Mouse (Mus musculus) hindbrain, embryonic 15.5 days (tissue): ENCODE results near the gene Obscn. TPM values are rescaled to one million over a fixed set of nuclear protein-coding genes. Genes with fewer than 3 reads are reported as not detected.

Experiments
- ATAC-seq: fragments of 200-750 bp; cut with Nextera tagmentation; 2 replicates; pipeline ENCODE4 v1.8.0; 2017; ENCODE audit warnings: low read depth, moderate number of reproducible peaks, moderate TSS enrichment; ENCODE audit not compliant: low FRiP score
- H3K27ac ChIP-seq: fragments of 300-500 bp; sonication (generic); replicated peaks from 2 replicates; pipeline ENCODE4 v1.5.1; 2015; ENCODE audit warnings: mild to moderate bottlenecking, inconsistent platforms
- H3K27me3 ChIP-seq: fragments of 300-500 bp; sonication (generic); 2 replicates; pipeline ENCODE4 v1.6.1; 2015; ENCODE audit warnings: control low read depth, inconsistent platforms
- H3K36me3 ChIP-seq: fragments of 300-500 bp; sonication (generic); 2 replicates; pipeline ENCODE4 v1.6.1; 2015; ENCODE audit warnings: control low read depth, inconsistent platforms
- H3K4me1 ChIP-seq: fragments of 300-500 bp; sonication (generic); replicated peaks from 2 replicates; pipeline ENCODE4 v1.6.1; 2015; ENCODE audit warnings: control low read depth, inconsistent platforms
- H3K4me2 ChIP-seq: fragments of 300-500 bp; sonication (generic); 2 replicates; pipeline ENCODE4 v1.6.1; 2015; ENCODE audit warnings: moderate library complexity, mild to moderate bottlenecking, inconsistent platforms
- H3K4me3 ChIP-seq: fragments of 300-500 bp; sonication (generic); 2 replicates; pipeline ENCODE4 v1.5.1; 2015; ENCODE audit warnings: mild to moderate bottlenecking, inconsistent platforms
- H3K9ac ChIP-seq: fragments of 300-500 bp; sonication (generic); 2 replicates; pipeline ENCODE4 v1.6.1; 2015; ENCODE audit warnings: inconsistent platforms
- H3K9me3 ChIP-seq: fragments of 300-500 bp; sonication (generic); 2 replicates; pipeline ENCODE4 v1.6.1; 2016; ENCODE audit warnings: control low read depth, inconsistent platforms
- WGBS: fragments of 180-500 bp; shearing (Covaris S2); methylation state at CpG from one replicate; pipeline ENCODE4 v1.1.7; 2015; 5-methylcytosine and 5-hydroxymethylcytosine counted together
- polyA plus RNA-seq: library from polyadenylated mRNA; unstranded; fragments of >200 nt; fragmentation: Nextera tagmentation; extraction: Ambion mirVana; gene quantifications from 2 replicates; pipeline ENCODE4 v1.2.1, GENCODE M21; 2015

Gene Obscn
- polyA plus RNA-seq, 1 experiment from 2014 or later: 0.45 TPM

GRCm38 (mm10) chr11:59094213-59094612 lies 42.0 kb downstream of the Obscn start:
- WGBS: 64% methylated on average over 4 of the region's 4 CpGs
- Histone ChIP-seq H3K9ac (no peak overlapping the region), H3K9me3 (no peaks in the 10 kb centered on the region), H3K4me3 (no peak overlapping the region), H3K27ac (no peak overlapping the region), H3K27me3 (no peaks in the 10 kb centered on the region), H3K4me2 (no peak overlapping the region), H3K36me3 (no peaks in the 10 kb centered on the region), H3K4me1 (no peaks in the 10 kb centered on the region)
- no peak for ATAC-seq

GRCm38 (mm10) chr11:59087581-59087980 lies 48.6 kb downstream of the Obscn start:
- Histone ChIP-seq H3K27me3 (no peaks in the 10 kb centered on the region), H3K4me3 (no peak overlapping the region), H3K36me3 (no peaks in the 10 kb centered on the region), H3K9ac (no peak overlapping the region), H3K4me2 (no peak overlapping the region), H3K27ac (no peak overlapping the region), H3K9me3 (no peaks in the 10 kb centered on the region), H3K4me1 (no peaks in the 10 kb centered on the region)
- WGBS: 90% methylated on average over 10 of the region's 10 CpGs
- no peak for ATAC-seq

- Histone ChIP-seq H3K9ac (no peak overlapping the region), H3K4me1 (no peaks in the 10 kb centered on the region), H3K27ac (no peak overlapping the region), H3K4me3 (no peak overlapping the region), H3K27me3 (no peaks in the 10 kb centered on the region), H3K36me3 (no peaks in the 10 kb centered on the region), H3K4me2 (no peak overlapping the region), H3K9me3 (no peaks in the 10 kb centered on the region)
- ATAC-seq: no peak
- WGBS: 90% methylated on average over 6 of the region's 6 CpGs
Measured at GRCm38 (mm10) chr11:59085200-59085599, 51.0 kb downstream of the Obscn start.

- ATAC-seq: no peak
- Histone ChIP-seq H3K27ac (no peak overlapping the region), H3K4me3 (no peak overlapping the region), H3K9me3 (no peaks in the 10 kb centered on the region), H3K4me1 (no peaks in the 10 kb centered on the region), H3K9ac (no peak overlapping the region), H3K27me3 (no peaks in the 10 kb centered on the region), H3K36me3 (no peaks in the 10 kb centered on the region), H3K4me2 (no peak overlapping the region)
- 84% methylated on average over 3 of the region's 3 CpGs for WGBS
Measured at GRCm38 (mm10) chr11:59083125-59083524, 53.1 kb downstream of the Obscn start.

GRCm38 (mm10) chr11:59078311-59078710 lies 57.9 kb downstream of the Obscn start:
- 90% methylated on average over 11 of the region's 11 CpGs for WGBS
- Histone ChIP-seq H3K27me3 (no peaks in the 10 kb centered on the region), H3K9me3 (no peaks in the 10 kb centered on the region), H3K9ac (no peak overlapping the region), H3K27ac (no peak overlapping the region), H3K4me2 (no peak overlapping the region), H3K4me3 (no peak overlapping the region), H3K4me1 (no peaks in the 10 kb centered on the region), H3K36me3 (no peaks in the 10 kb centered on the region)
- ATAC-seq: no peak

GRCm38 (mm10) chr11:59070321-59070720 lies 65.9 kb downstream of the Obscn start:
- Histone ChIP-seq H3K4me3 (no peak overlapping the region), H3K27ac (no peak overlapping the region), H3K4me2 (no peak overlapping the region), H3K27me3 (no peaks in the 10 kb centered on the region), H3K4me1 (no peaks in the 10 kb centered on the region), H3K36me3 (no peaks in the 10 kb centered on the region), H3K9ac (no peak overlapping the region), H3K9me3 (no peaks in the 10 kb centered on the region)
- 81% methylated on average over 2 of the region's 2 CpGs for WGBS
- no peak for ATAC-seq

GRCm38 (mm10) chr11:59068922-59069321 lies 67.3 kb downstream of the Obscn start:
- Histone ChIP-seq H3K27me3 (no peaks in the 10 kb centered on the region), H3K4me1 (no peaks in the 10 kb centered on the region), H3K4me3 (no peak overlapping the region), H3K36me3 (no peaks in the 10 kb centered on the region), H3K9ac (no peak overlapping the region), H3K9me3 (no peaks in the 10 kb centered on the region), H3K27ac (no peak overlapping the region), H3K4me2 (no peak overlapping the region)
- WGBS: 80% methylated on average over 8 of the region's 8 CpGs
- ATAC-seq: no peak

- Histone ChIP-seq H3K36me3 (no peaks in the 10 kb centered on the region), H3K4me1 (no peaks in the 10 kb centered on the region), H3K4me2 (no peak overlapping the region), H3K9ac (no peak overlapping the region), H3K27me3 (no peaks in the 10 kb centered on the region), H3K27ac (no peak overlapping the region), H3K9me3 (no peaks in the 10 kb centered on the region), H3K4me3 (no peak overlapping the region)
- ATAC-seq: no peak
- 26% methylated on average over 1 of the region's 1 CpGs for WGBS
Measured at GRCm38 (mm10) chr11:59068433-59068832, 67.8 kb downstream of the Obscn start.

- Histone ChIP-seq H3K9ac (no peak overlapping the region), H3K27me3 (no peaks in the 10 kb centered on the region), H3K9me3 (no peaks in the 10 kb centered on the region), H3K4me3 (no peak overlapping the region), H3K27ac (no peak overlapping the region), H3K4me2 (no peak overlapping the region), H3K4me1 (no peaks in the 10 kb centered on the region), H3K36me3 (no peaks in the 10 kb centered on the region)
- WGBS: 80% methylated on average over 9 of the region's 9 CpGs
- no peak for ATAC-seq
Measured at GRCm38 (mm10) chr11:59067921-59068320, 68.3 kb downstream of the Obscn start.

- WGBS: 69% methylated on average over 3 of the region's 3 CpGs
- H3K9me3 ChIP-seq: no peaks in the 10 kb centered on the region
Measured at GRCm38 (mm10) chr11:59058025-59058424, 78.2 kb downstream of the Obscn start.

GRCm38 (mm10) chr11:59051031-59051430 lies 85.2 kb downstream of the Obscn start:
- H3K27me3 ChIP-seq: no peaks in the 10 kb centered on the region
- H3K4me3 ChIP-seq: no peak overlapping the region
- no peak overlapping the region for H3K27ac ChIP-seq
- 82% methylated on average over 9 of the region's 9 CpGs for WGBS
- no peak overlapping the region for H3K9ac ChIP-seq
- H3K4me2 ChIP-seq: no peak overlapping the region
- no peaks in the 10 kb centered on the region for H3K36me3 ChIP-seq
- H3K9me3 ChIP-seq: no peaks in the 10 kb centered on the region
- no peaks in the 10 kb centered on the region for H3K4me1 ChIP-seq
- ATAC-seq: no peak

More at GRCm38 (mm10) chr11:59058025-59058424, 78.2 kb downstream of the Obscn start:
- no peak for ATAC-seq
- H3K9ac ChIP-seq: no peak overlapping the region
- H3K27me3 ChIP-seq: no peaks in the 10 kb centered on the region
- H3K4me1 ChIP-seq: no peaks in the 10 kb centered on the region
- H3K4me2 ChIP-seq: no peak overlapping the region
- no peaks in the 10 kb centered on the region for H3K36me3 ChIP-seq
- no peak overlapping the region for H3K4me3 ChIP-seq
- no peak overlapping the region for H3K27ac ChIP-seq

GRCm38 (mm10) chr11:59044703-59045330 lies 91.4 kb downstream of the Obscn start:
- H3K9me3 ChIP-seq: no peaks in the 10 kb centered on the region
- 89% methylated on average over 15 of the region's 15 CpGs for WGBS
- H3K27ac ChIP-seq: no peak overlapping the region
- H3K4me2 ChIP-seq: no peak overlapping the region
- no peaks in the 10 kb centered on the region for H3K4me1 ChIP-seq
- no peaks in the 10 kb centered on the region for H3K36me3 ChIP-seq
- H3K9ac ChIP-seq: no peak overlapping the region
- H3K27me3 ChIP-seq: no peaks in the 10 kb centered on the region
- ATAC-seq: no peak
- no peak overlapping the region for H3K4me3 ChIP-seq

GRCm38 (mm10) chr11:59029003-59029402 lies 107.2 kb downstream of the Obscn start:
- Histone ChIP-seq H3K27me3 (no peaks in the 10 kb centered on the region), H3K4me1 (no peaks in the 10 kb centered on the region), H3K4me3 (no peak overlapping the region), H3K9ac (no peak overlapping the region), H3K4me2 (no peak overlapping the region), H3K36me3 (no peaks in the 10 kb centered on the region), H3K27ac (no peak overlapping the region), H3K9me3 (no peaks in the 10 kb centered on the region)
- 93% methylated on average over 13 of the region's 13 CpGs for WGBS
- no peak for ATAC-seq
